Mouse (Mus musculus) inflammation-experienced regulatory T-cells, adult 6 months (primary cell): ENCODE data around the gene Gnas. TPM values are rescaled to one million over a fixed set of nuclear protein-coding genes. Genes with fewer than 3 reads are reported as not detected.
A peak's percentile ranks its signal among the peaks of the same experiment; 100 is the strongest.
"Not testable (repeated sequence)": the region's sequence is repeated elsewhere in the genome, so short reads cannot be mapped to it uniquely, and the experiment has no call there.

Source experiments
- ATAC-seq: one replicate; pipeline ENCODE4 v1.8.0; 2017
- polyA plus RNA-seq, 3 experiments: library from polyadenylated mRNA; unstranded; fragments of 100-300 nt; shearing (Covaris generic); gene quantifications; one replicate each; pipeline ENCODE4 v1.2.1; 2017

The Gnas gene
- polyA plus RNA-seq, 3 experiments from 2014 or later: 121 to 127 (median 126) TPM

GRCm38 (mm10) chr2:174328926-174329662, 45.0 kb downstream of the Gnas start:
- peak; percentile 14 for ATAC-seq

- no peak for ATAC-seq
Measured at GRCm38 (mm10) chr2:174329663-174330615, 45.8 kb downstream of the Gnas start.

- ATAC-seq: peak; percentile 9
Measured at GRCm38 (mm10) chr2:174330616-174331191, 46.6 kb downstream of the Gnas start.

GRCm38 (mm10) chr2:174331282-174332030, 47.3 kb downstream of the Gnas start:
- no peak for ATAC-seq

- ATAC-seq: no peak
Measured at GRCm38 (mm10) chr2:174333239-174333890, 49.2 kb downstream of the Gnas start.

GRCm38 (mm10) chr2:174334415-174334814, 50.3 kb downstream of the Gnas start:
- ATAC-seq: no peak

GRCm38 (mm10) chr2:174337275-174337674, 53.2 kb downstream of the Gnas start:
- no peak for ATAC-seq

GRCm38 (mm10) chr2:174339701-174340100, 55.6 kb downstream of the Gnas start:
- ATAC-seq: no peak

GRCm38 (mm10) chr2:174340229-174340892, 56.2 kb downstream of the Gnas start:
- ATAC-seq: no peak

GRCm38 (mm10) chr2:174340893-174341580, 56.9 kb downstream of the Gnas start:
- no peak for ATAC-seq

GRCm38 (mm10) chr2:174342793-174343400, 58.8 kb downstream of the Gnas start:
- no peak for ATAC-seq

- no peak for ATAC-seq
Measured at GRCm38 (mm10) chr2:174343566-174343965, 59.4 kb downstream of the Gnas start.

- ATAC-seq: peak; percentile 83
Measured at GRCm38 (mm10) chr2:174344003-174344655, 60.0 kb downstream of the Gnas start.

GRCm38 (mm10) chr2:174344996-174345395, 60.9 kb downstream of the Gnas start:
- ATAC-seq: no peak

GRCm38 (mm10) chr2:174346612-174346998, 62.5 kb downstream of the Gnas start, which contains the start of gene Gm20721:
Gm20721 (minus strand) TSS chr2:174346712.
- ATAC-seq: no peak

GRCm38 (mm10) chr2:174346999-174347668, 63.0 kb downstream of the Gnas start:
- not testable (repeated sequence) for ATAC-seq

- no peak for ATAC-seq
Measured at GRCm38 (mm10) chr2:174358516-174358915, 74.4 kb downstream of the Gnas start.

- no peak for ATAC-seq
Measured at GRCm38 (mm10) chr2:174359656-174360055, 75.5 kb downstream of the Gnas start.

- no peak for ATAC-seq
Measured at GRCm38 (mm10) chr2:174366571-174366970, 82.5 kb downstream of the Gnas start.
